Mouse (Mus musculus) CH12.LX (cell line): Measurements from ENCODE around the gene Lrrn4cl. TPM values are rescaled to one million over a fixed set of nuclear protein-coding genes. Genes with fewer than 3 reads are reported as not detected.
A peak's percentile ranks its signal among the peaks of the same experiment; 100 is the strongest.

Experiments used
- DNase-seq: peaks from one replicate; pipeline ENCODE4 v3.0.0-alpha.2; 2013; ENCODE audit errors: extremely low read depth
- H3K27ac ChIP-seq: 2 replicates; pipeline ENCODE4 v1.5.1; 2012; ENCODE audit warnings: low read depth, mild to moderate bottlenecking, control low read depth, moderate library complexity; ENCODE audit not compliant: insufficient read depth
- H3K27me3 ChIP-seq: replicated peaks from 2 replicates; pipeline ENCODE3; 2012; ENCODE audit warnings: inconsistent platforms
- H3K36me3 ChIP-seq, 2 experiments: replicated peaks in 1 of 2; 2 replicates each; pipeline versions ENCODE3 to v1.6.1; 2012; ENCODE audit warnings: inconsistent platforms in 1 of 2, low read length in 1 of 2, mild to moderate bottlenecking in 1 of 2, mixed read lengths in 1 of 2, moderate library complexity in 1 of 2; ENCODE audit not compliant: control insufficient read depth in 1 of 2, insufficient read depth in 1 of 2
- H3K4me1 ChIP-seq, 2 experiments: 2 replicates each; pipeline ENCODE4 v1.6.1; 2012; ENCODE audit warnings: inconsistent platforms in 1 of 2, moderate library complexity in 1 of 2; ENCODE audit not compliant: insufficient read depth in 2 of 2, control insufficient read depth in 1 of 2
- H3K4me2 ChIP-seq: 2 replicates; pipeline ENCODE4 v1.6.1; 2012; ENCODE audit warnings: low read depth, mild to moderate bottlenecking, control low read depth; ENCODE audit not compliant: poor library complexity, insufficient read depth, severe bottlenecking
- H3K4me3 ChIP-seq, 3 experiments: fragments of 150-350 bp in 1 of 3; sonication (generic) in 1 of 3; replicated peaks in 1 of 3; 2 replicates each; pipeline versions ENCODE3 to v1.5.1; 2011 to 2012; ENCODE audit warnings: low read depth in 2 of 3, low read length in 2 of 3, mild to moderate bottlenecking in 2 of 3, moderate library complexity in 2 of 3, control low read depth in 1 of 3, improper control_type of control experiment in 1 of 3, inconsistent platforms in 1 of 3, mixed read lengths in 1 of 3; ENCODE audit not compliant: poor library complexity in 1 of 3
- H3K79me2 ChIP-seq: replicated peaks from 2 replicates; pipeline ENCODE4 v1.6.1; 2012; ENCODE audit warnings: mild to moderate bottlenecking, moderate library complexity; ENCODE audit not compliant: control insufficient read depth, poor library complexity, insufficient read depth, severe bottlenecking; ENCODE audit errors: extremely low read depth
- H3K9ac ChIP-seq: 2 replicates; pipeline ENCODE4 v1.6.1; 2012; ENCODE audit warnings: low read depth, mild to moderate bottlenecking, control low read depth, moderate library complexity; ENCODE audit not compliant: insufficient read depth
- H3K9me3 ChIP-seq: replicated peaks from 2 replicates; pipeline ENCODE3; 2012; ENCODE audit warnings: low read length, inconsistent platforms, mixed read lengths
- BHLHE40 ChIP-seq: IDR thresholded peaks from 2 replicates; pipeline ENCODE4 v1.6.1; 2011; ENCODE audit warnings: mild to moderate bottlenecking, low read depth, low read length, improper control_type of control experiment
- CHD2 ChIP-seq: IDR thresholded peaks from 2 replicates; pipeline ENCODE4 v1.6.1; 2011; ENCODE audit warnings: low read length, improper control_type of control experiment
- CTCF ChIP-seq, 2 experiments: IDR thresholded peaks in 1 of 2; conservative IDR thresholded peaks in 1 of 2; 2 replicates each; pipeline ENCODE4 v1.5.1; 2011 to 2012; ENCODE audit warnings: low read depth in 2 of 2, low read length in 2 of 2, improper control_type of control experiment in 1 of 2, inconsistent platforms in 1 of 2, mild to moderate bottlenecking in 1 of 2, moderate library complexity in 1 of 2
- E2F4 ChIP-seq: IDR thresholded peaks from 2 replicates; pipeline ENCODE4 v1.6.1; 2011; ENCODE audit warnings: low read depth, low read length, improper control_type of control experiment; ENCODE audit not compliant: insufficient replicate concordance
- ELF1 ChIP-seq: IDR thresholded peaks from 2 replicates; pipeline ENCODE4 v1.6.1; 2014; ENCODE audit warnings: low read depth, mild to moderate bottlenecking, inconsistent platforms, low read length, improper control_type of control experiment
- EP300 ChIP-seq: IDR thresholded peaks from 2 replicates; pipeline ENCODE4 v1.6.1; 2011; ENCODE audit warnings: low read length, improper control_type of control experiment
- ETS1 ChIP-seq: conservative IDR thresholded peaks from 2 replicates; pipeline ENCODE4 v1.6.1; 2012; ENCODE audit warnings: low read depth, mild to moderate bottlenecking, inconsistent platforms, low read length, improper control_type of control experiment, moderate library complexity
- GABPA ChIP-seq: IDR thresholded peaks from 2 replicates; pipeline ENCODE4 v1.6.1; 2012; ENCODE audit warnings: low read depth, low read length, improper control_type of control experiment, inconsistent platforms; ENCODE audit not compliant: insufficient replicate concordance
- HCFC1 ChIP-seq: IDR thresholded peaks from 2 replicates; pipeline ENCODE4 v1.6.1; 2012; ENCODE audit warnings: low read depth, mild to moderate bottlenecking, inconsistent platforms, low read length, improper control_type of control experiment
- IRF4 ChIP-seq: IDR thresholded peaks from 2 replicates; pipeline ENCODE4 v1.6.1; 2014; ENCODE audit warnings: low read depth, mild to moderate bottlenecking, inconsistent platforms, low read length, improper control_type of control experiment
- JUN ChIP-seq: IDR thresholded peaks from 2 replicates; pipeline ENCODE4 v1.6.1; 2011; ENCODE audit warnings: low read depth, mild to moderate bottlenecking, low read length, improper control_type of control experiment, moderate library complexity; ENCODE audit not compliant: insufficient read depth
- JUND ChIP-seq: conservative IDR thresholded peaks from 2 replicates; pipeline ENCODE4 v1.6.1; 2011; ENCODE audit warnings: low read depth, low read length, improper control_type of control experiment
- KAT2A ChIP-seq: IDR thresholded peaks from 2 replicates; pipeline ENCODE4 v1.6.1; 2012; ENCODE audit warnings: low read length, improper control_type of control experiment, inconsistent platforms; ENCODE audit not compliant: insufficient replicate concordance
- MAFK ChIP-seq: IDR thresholded peaks from 2 replicates; pipeline ENCODE4 v1.6.1; 2011; ENCODE audit warnings: low read length, improper control_type of control experiment; ENCODE audit not compliant: insufficient replicate concordance
- MAX ChIP-seq: IDR thresholded peaks from 2 replicates; pipeline ENCODE4 v1.6.1; 2011; ENCODE audit warnings: low read length, improper control_type of control experiment
- MEF2A ChIP-seq: IDR thresholded peaks from 2 replicates; pipeline ENCODE4 v1.6.1; 2014; ENCODE audit warnings: low read depth, mild to moderate bottlenecking, inconsistent platforms, low read length, improper control_type of control experiment, borderline replicate concordance
- MXI1 ChIP-seq: IDR thresholded peaks from 2 replicates; pipeline ENCODE4 v1.6.1; 2011; ENCODE audit warnings: mild to moderate bottlenecking, low read depth, low read length, improper control_type of control experiment
- MYC ChIP-seq: IDR thresholded peaks from 2 replicates; pipeline ENCODE4 v1.6.1; 2011; ENCODE audit warnings: low read depth, mild to moderate bottlenecking, improper control_type of control experiment, low read length
- NELFE ChIP-seq: IDR thresholded peaks from 2 replicates; pipeline ENCODE4 v1.6.1; 2011; ENCODE audit warnings: low read depth, low read length, improper control_type of control experiment
- NRF1 ChIP-seq: IDR thresholded peaks from 2 replicates; pipeline ENCODE4 v1.6.1; 2014; ENCODE audit warnings: low read depth, mild to moderate bottlenecking, inconsistent platforms, low read length, improper control_type of control experiment, moderate library complexity
- POLR2A ChIP-seq: IDR thresholded peaks from 2 replicates; pipeline ENCODE4 v1.6.1; 2011; ENCODE audit warnings: low read depth, mild to moderate bottlenecking, improper control_type of control experiment, low read length
- POLR2AphosphoS2 ChIP-seq: IDR thresholded peaks from 2 replicates; pipeline ENCODE4 v1.6.1; 2011; ENCODE audit warnings: low read depth, low read length, improper control_type of control experiment
- RAD21 ChIP-seq: IDR thresholded peaks from 2 replicates; pipeline ENCODE4 v1.6.1; 2011; ENCODE audit warnings: low read depth, mild to moderate bottlenecking, low read length, improper control_type of control experiment, moderate library complexity
- RCOR1 ChIP-seq: conservative IDR thresholded peaks from 2 replicates; pipeline ENCODE4 v1.6.1; 2012; ENCODE audit warnings: low read depth, mild to moderate bottlenecking, inconsistent platforms, low read length, improper control_type of control experiment
- SIN3A ChIP-seq: IDR thresholded peaks from 2 replicates; pipeline ENCODE4 v1.6.1; 2012; ENCODE audit warnings: low read length, improper control_type of control experiment, inconsistent platforms
- TBP ChIP-seq: conservative IDR thresholded peaks from 2 replicates; pipeline ENCODE4 v1.6.1; 2011; ENCODE audit warnings: low read depth, low read length, improper control_type of control experiment
- UBTF ChIP-seq: IDR thresholded peaks from 2 replicates; pipeline ENCODE4 v1.6.1; 2012; ENCODE audit warnings: low read depth, mild to moderate bottlenecking, inconsistent platforms, low read length, improper control_type of control experiment, moderate library complexity
- USF1 ChIP-seq: IDR thresholded peaks from 2 replicates; pipeline ENCODE4 v1.6.1; 2014; ENCODE audit warnings: low read depth, mild to moderate bottlenecking, inconsistent platforms, low read length, improper control_type of control experiment
- USF2 ChIP-seq: conservative IDR thresholded peaks from 2 replicates; pipeline ENCODE4 v1.6.1; 2011; ENCODE audit warnings: low read depth, low read length, improper control_type of control experiment
- ZKSCAN1 ChIP-seq: IDR thresholded peaks from 2 replicates; pipeline ENCODE4 v1.6.1; 2012; ENCODE audit warnings: low read depth, inconsistent platforms, low read length, improper control_type of control experiment, borderline replicate concordance
- ZMIZ1 ChIP-seq: IDR thresholded peaks from 2 replicates; pipeline ENCODE4 v1.6.1; 2012; ENCODE audit warnings: low read depth, mild to moderate bottlenecking, inconsistent platforms, low read length, improper control_type of control experiment
- ZNF384 ChIP-seq: IDR thresholded peaks from 2 replicates; pipeline ENCODE4 v1.6.1; 2012; ENCODE audit warnings: low read depth, low read length, improper control_type of control experiment, inconsistent platforms
- dilution Hi-C: fragments of 300-500 bp; cut with MboI; formaldehyde crosslinking; loops from 2 replicates; pipeline ENCODE4 v1.14.3; 2020; ENCODE audit warnings: low sequenced_read_pairs; ENCODE audit not compliant: extremely low pct_unique_long_range_greater_than_20kb, extremely low pct_ligation_motif_present
- in situ Hi-C: fragments of 300-500 bp; cut with MboI; formaldehyde crosslinking; loops from 3 replicates; pipeline ENCODE4 v1.14.3; 2019; ENCODE audit warnings: low sequenced_read_pairs, low pct_ligation_motif_present, low pct_unique_long_range_greater_than_20kb, mixed read lengths
- polyA plus RNA-seq: library from polyadenylated mRNA; unstranded; fragments of >175 nt; gene quantifications from 2 replicates; pipeline ENCODE4 v1.2.1, GENCODE M21; 2012; ENCODE audit warnings: low read depth; ENCODE audit not compliant: insufficient read length
- total RNA-seq, 2 experiments: library from RNA; depleted of rRNA; stranded (reverse); fragments of 300-350 nt in 1 of 2; fragments of >200 nt in 1 of 2; gene quantifications; 2 replicates each; pipeline ENCODE4 v1.2.3; 2012 to 2014

The Lrrn4cl gene
- total and polyA plus RNA-seq, 3 experiments: 0.17 to 0.41 (median 0.31) TPM

DNA sequence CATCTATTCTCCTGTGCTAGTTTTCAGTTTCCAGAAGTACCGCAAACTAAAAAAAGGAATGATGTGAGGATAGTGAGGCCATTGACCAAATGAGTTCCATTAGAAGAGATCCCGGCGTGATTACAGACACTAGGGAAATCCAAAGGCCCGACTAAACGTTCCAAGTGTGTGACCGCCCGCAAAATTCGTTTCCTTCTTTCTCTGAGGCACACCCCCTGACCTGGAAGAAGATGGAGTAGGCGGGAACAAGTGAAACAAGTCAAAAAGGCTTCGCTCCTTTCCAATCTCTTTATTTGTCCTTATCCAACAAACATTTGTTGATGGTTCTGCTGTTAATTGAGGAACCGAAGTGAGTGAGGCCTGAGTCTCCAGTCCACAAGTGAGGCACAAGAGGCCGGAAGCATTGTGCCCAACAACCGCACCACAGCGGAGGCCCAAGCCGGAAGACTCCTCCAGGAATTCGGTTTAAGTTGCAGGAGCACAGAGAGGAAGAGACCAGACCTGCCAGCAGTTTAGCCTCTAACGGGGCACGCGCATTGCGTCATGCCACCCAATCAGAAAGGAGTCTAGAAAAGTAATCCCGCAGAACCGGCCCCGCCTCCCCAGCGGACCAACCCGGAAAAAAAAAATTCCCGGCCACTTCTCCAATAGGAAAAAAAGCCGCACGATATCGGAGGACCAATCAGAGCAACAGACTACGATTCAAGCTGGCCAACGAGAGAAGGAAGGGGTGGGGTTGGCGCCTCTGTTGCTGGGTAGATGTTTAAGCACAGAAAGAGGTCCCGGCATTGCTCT, 31.6 kb upstream of the Lrrn4cl start, which contains the start of gene Ttc9c (continued):
- TF ChIP-seq E2F4 (peak; percentile 33; the same call in 1 of the 2 replicates), MYC (no peak), RAD21 (no peak), JUND (no peak), POLR2AphosphoS2 (no peak), MEF2A (peak; percentile 14; the same call in 1 of the 2 replicates), MAFK (no peak), EP300 (no peak), MAX (peak; percentile 43), GABPA (no peak), HCFC1 (peak; percentile 72), KAT2A (0 out of 2 replicates have a peak, but pooled peaks have one; percentile 65), ZMIZ1 (peak; percentile 92), NELFE (peak; percentile 91), MXI1 (no peak; the same call in 1 of the 2 replicates), CTCF (conservative IDR thresholded peaks at IDR 0.05 in 1 of 2, IDR thresholded peaks at IDR 0.05 in 1 of 2; ENCODE audit: low read depth in 2 of 2, low read length in 2 of 2) (no peak), JUN (no peak), ZNF384 (peak; percentile 92), USF2 (no peak), UBTF (no peak)

DNA sequence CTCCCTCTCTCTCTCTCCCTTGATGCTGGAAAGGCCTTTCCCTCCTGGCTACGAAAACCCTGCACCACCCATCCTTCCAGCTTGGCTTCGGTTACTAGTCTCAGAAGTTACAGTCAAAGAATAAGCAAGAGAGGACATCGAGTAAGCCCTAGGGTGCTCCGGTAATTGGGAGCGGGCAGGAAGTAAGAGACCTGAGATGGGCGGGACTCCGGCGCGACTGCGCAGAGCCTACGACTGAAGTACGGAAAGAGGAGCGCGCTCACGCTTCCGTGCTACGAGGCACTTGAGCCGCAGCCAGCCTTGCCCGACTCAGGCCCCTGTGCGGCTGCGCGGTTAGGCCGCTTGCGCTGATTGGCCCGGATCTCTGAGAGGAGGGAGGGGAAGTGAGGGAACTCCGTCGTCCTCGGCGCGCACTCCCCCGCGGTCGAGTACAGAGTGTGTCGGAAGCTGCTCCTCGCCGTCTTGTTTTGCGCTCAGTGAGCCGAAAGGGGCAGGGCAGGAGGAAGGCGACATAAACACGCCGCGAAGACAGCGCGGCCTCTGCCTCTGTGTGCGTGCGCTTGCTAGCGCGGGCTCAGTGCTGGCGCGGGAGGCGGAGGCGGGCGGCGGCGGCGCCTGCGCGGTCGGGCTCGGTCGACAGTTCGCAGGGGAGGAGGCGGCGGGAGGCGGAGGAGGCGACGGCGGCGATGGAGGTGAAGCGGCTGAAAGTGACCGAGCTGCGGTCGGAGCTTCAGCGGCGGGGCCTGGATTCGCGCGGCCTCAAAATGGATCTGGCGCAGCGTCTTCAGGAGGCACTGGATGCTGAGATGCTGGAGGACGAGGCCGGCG, 30.8 kb upstream of the Lrrn4cl start, which contains the start of gene Hnrnpul2:
Gene Hnrnpul2 (plus strand): TSS at position 415 of the 828 bp plus-strand sequence.
- no peaks in the 10 kb centered on the region for H3K9me3 ChIP-seq
- peak within 1 kb of the TSS; percentile 96 to 98 (median 96) for H3K4me3 ChIP-seq
- H3K27me3 ChIP-seq: no peaks in the 10 kb centered on the region
- peak within 1 kb of the TSS; percentile 95 for H3K9ac ChIP-seq
- DNase-seq: peak; percentile 98
- H3K27ac ChIP-seq: peak within 1 kb of the TSS; percentile 98
- in situ Hi-C loops (no loop called here), dilution Hi-C loops (no loop called here)
- H3K79me2 ChIP-seq: peaks cover 73% of the 10 kb centered on the region
- H3K4me2 ChIP-seq: peak within 1 kb of the TSS; percentile 93; the same call in 1 of the 2 replicates
- peaks cover 10 to 34% of the 10 kb centered on the region in 2 experiments for H3K4me1 ChIP-seq
- peaks cover 31 to 47% of the 10 kb centered on the region in 2 experiments for H3K36me3 ChIP-seq
- TF ChIP-seq TBP: no peak
- no peak for TF ChIP-seq MEF2A
- TF ChIP-seq UBTF: peak; percentile 59; the same call in 1 of the 2 replicates
- TF ChIP-seq ELF1: peak; percentile 92
- TF ChIP-seq POLR2AphosphoS2: no peak
- TF ChIP-seq USF2: no peak
- TF ChIP-seq SIN3A: peak; percentile 74; the same call in 1 of the 2 replicates
- no peak for TF ChIP-seq EP300
- TF ChIP-seq GABPA: no peak
- no peak for TF ChIP-seq MYC
- TF ChIP-seq NELFE: peak; percentile 87
- no peak; the same call in 1 of the 2 replicates for TF ChIP-seq CHD2
- no peak for TF ChIP-seq KAT2A
- no peak for TF ChIP-seq ZKSCAN1
- TF ChIP-seq RAD21: no peak
- no peak for TF ChIP-seq USF1
- TF ChIP-seq POLR2A: peak; percentile 95
- no peak for TF ChIP-seq E2F4
- TF ChIP-seq BHLHE40: peak; percentile 35
- TF ChIP-seq RCOR1: no peak
- peak; percentile 88 for TF ChIP-seq NRF1
- no peak; the same call in 1 of the 2 replicates for TF ChIP-seq ETS1
- TF ChIP-seq IRF4: peak; percentile 14; the same call in 1 of the 2 replicates
- TF ChIP-seq ZMIZ1: peak; percentile 95
